Mouse (Mus musculus) frontal cortex, adult (tissue): ENCODE results near the gene Eno4.
"Not testable (repeated sequence)": the region's sequence is repeated elsewhere in the genome, so short reads cannot be mapped to it uniquely, and the experiment has no call there.

Experiments
- ATAC-seq: cut with Nextera tagmentation; 2 replicates; pipeline ENCODE4 v1.9.2; 2017; ENCODE audit warnings: mild to moderate bottlenecking, moderate library complexity, mixed read lengths; ENCODE audit not compliant: low TSS enrichment

Eno4 gene

GRCm38 (mm10) chr19:58942841-58943828 is at the start of gene Eno4, which contains the start of gene Hspa12a:
Gene Eno4, plus strand, starts transcription at chr19:58943425.
Gene Hspa12a, minus strand, starts transcription at chr19:58943654.
- peak; percentile 86 for ATAC-seq

- ATAC-seq, result 0 out of 2 replicates have a peak, but pooled peaks have one; percentile 34
These were observed 47.0 kb upstream of the Eno4 start for GRCm38 (mm10) chr19:58896216-58896615.

- ATAC-seq, result not testable (repeated sequence)
These were observed 42.8 kb upstream of the Eno4 start for GRCm38 (mm10) chr19:58900471-58900870.

DNA sequence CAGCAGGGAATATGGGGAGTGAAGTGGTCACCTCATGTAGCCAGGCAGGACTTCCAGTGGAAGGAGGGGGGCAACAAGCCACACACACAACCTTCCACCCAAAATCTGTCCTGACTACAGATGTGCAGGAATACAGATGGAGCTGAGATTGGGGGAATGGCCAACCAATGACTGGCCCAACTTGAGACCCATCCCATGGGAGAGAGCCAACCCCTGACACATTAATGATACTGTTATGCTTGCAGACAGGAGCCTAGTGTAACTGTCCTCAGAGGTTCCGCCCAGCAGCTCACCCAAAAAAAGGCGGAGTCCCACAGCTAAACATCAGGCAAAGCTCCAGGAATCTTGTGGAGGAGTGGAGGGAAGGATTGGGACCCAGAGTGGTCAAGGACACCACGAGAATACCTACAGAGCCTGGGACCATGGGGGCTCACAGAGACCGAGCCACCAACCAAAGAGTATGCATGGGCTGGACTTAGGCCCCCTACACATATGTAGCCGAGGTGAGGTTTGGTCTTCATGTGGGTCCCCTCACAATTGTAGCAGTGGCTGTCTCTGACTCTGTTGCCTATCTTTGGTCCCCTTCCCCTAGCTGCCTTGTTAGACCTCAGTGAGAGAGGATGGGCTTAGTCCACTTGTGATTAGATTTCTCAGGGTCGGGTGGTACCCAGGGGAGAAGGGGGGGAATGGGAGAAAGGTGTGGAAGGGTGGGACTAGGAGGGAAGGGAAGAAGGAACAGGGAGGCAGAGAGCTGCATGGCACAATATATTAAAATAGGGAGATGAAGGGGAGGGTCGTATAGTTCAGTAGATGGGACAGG is 39.9 kb upstream of the Eno4 start:
- no peak for ATAC-seq

GRCm38 (mm10) chr19:58903899-58904327 is 39.3 kb upstream of the Eno4 start:
- ATAC-seq, result peak; percentile 85

DNA sequence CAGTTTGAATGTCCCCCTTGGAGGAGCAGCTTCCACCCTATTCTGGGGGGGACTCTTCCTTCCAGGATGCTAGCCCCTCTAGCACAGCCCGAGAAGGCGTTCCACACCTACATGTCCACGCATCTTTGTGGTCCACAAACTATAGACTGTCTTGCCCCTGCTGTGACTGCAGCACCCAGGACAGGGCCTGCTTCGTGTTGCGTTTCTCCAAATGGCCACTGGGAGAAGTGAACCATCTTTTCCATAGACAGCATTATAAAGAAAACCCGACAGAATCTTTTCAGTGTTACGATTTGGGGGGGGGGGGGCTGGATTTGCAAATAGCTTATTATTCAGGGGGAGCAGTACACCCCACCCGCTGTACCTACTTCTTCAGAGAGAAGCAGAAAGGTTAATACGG is 36.5 kb upstream of the Eno4 start:
- ATAC-seq, result no peak

GRCm38 (mm10) chr19:58908018-58908417 is 35.2 kb upstream of the Eno4 start:
- ATAC-seq, result no peak

- ATAC-seq, result peak; percentile 24; the same call in 1 of the 2 replicates
These were observed 32.3 kb upstream of the Eno4 start for GRCm38 (mm10) chr19:58910941-58911368.

DNA sequence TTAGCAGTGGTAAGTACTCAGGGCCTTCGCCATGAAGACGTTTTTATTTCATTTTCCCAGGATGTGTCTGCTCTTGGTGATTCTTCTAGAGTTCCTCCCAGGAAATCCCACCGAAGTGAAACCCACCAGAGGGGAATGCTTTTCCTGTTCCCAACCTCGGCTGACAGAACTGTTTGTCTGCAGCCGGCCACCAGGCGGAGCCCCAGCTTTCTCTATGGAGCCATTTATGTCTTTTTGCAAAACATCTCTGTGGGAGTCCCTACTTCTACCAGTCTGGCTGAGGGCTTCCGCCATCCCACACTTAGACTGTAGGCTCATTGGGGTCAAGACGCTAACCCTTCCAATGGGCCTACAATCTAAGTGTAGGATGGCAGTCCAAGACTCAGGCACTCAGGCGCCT is 31.8 kb upstream of the Eno4 start:
- ATAC-seq, result peak; percentile 88

DNA sequence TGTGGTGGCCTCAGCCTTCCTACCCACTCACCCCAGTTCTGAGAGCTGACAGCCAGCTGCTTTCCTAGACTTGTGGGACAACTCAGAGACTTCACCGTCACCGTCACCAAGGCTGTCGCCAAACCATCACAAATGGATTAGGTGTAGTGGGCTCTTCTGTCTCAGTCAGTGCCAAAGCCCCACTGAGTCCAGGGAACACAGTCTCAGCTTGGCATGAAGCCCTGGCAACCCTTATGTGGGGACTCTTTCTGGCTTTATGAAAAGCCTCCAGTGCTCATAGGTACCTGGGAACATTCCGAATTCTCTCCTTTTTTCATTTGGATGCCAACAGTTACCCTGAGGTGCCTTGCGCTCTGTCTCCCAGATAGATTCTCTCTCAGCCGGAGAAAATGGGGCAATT is 29.9 kb upstream of the Eno4 start:
- ATAC-seq, result no peak

DNA sequence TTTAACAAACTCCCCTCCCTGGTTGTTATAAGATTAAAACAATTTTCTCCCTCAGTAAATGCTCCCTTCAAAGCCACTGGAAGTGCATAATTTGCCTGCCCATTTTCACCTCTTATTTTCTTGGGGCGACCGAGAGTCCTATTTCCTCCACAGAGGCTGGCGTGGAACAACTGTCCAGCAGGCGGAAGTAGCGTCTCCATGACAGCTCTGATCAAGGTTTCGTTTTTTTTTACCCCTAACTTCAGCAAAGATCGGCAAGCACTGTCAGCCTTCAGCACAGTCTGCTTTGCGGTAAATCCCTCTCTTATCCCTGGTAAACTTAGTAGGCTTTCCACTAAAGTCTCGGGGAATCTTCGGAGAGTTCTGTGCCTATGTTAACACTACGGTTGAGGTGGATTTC is 24.6 kb upstream of the Eno4 start:
- ATAC-seq, result no peak

DNA sequence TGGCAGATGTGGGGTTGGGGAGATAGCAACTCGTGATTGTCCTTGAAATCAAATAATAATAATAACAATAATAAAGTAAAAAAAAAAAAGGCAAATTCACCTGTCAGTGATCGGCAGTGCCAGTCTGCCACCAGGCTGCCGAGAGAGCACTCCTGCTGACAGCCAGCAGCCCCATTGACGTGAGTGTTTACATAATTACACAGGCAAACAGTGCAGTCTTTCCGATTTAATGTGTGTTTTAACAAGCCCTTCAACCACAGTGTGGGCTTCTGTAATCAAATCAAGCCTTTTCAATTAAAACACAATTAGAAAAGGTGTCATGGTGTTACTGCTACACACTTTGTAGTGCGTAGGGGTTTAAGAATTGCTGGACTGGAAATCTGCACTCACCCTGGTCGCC is 24.1 kb upstream of the Eno4 start:
- ATAC-seq, result no peak

DNA sequence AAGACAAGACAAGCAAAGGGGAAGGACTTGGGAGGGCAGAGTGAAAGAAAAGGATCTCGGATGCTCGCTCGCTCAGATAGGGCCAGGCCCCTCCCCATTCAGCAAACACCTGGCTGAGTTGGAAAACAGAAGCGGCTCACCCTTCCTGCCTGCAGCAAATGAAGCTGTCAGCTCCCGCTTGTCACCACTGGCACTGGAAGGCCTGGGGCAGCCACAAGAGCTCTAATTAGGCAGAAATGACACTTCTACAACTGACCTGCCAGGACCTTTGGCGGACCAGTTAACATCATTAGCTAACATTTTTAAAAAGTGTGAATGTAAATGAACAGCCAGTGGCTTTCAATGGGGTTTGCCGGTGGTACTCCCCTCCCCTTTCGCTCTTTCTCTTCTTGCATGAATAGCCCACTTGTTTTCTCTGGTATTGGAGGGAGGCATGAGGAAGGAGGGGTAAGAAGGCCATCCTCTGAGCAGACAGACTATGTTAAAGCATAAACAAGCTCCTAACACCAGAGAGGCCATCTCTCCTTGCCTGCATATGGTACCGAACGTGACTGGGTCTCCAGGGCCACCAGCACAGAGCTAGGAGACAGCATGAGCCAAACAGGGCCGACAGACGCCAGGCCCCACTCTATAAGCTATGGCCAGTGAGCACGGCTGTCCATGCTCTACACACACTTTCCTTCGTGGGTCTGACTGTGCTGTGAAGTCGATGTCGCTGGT is 12.0 kb upstream of the Eno4 start:
- ATAC-seq, result no peak

GRCm38 (mm10) chr19:58933062-58933461 is 10.2 kb upstream of the Eno4 start:
- ATAC-seq, result no peak

- no peak for ATAC-seq
These were observed 2.7 kb downstream of the Eno4 start for GRCm38 (mm10) chr19:58945959-58946358.

DNA sequence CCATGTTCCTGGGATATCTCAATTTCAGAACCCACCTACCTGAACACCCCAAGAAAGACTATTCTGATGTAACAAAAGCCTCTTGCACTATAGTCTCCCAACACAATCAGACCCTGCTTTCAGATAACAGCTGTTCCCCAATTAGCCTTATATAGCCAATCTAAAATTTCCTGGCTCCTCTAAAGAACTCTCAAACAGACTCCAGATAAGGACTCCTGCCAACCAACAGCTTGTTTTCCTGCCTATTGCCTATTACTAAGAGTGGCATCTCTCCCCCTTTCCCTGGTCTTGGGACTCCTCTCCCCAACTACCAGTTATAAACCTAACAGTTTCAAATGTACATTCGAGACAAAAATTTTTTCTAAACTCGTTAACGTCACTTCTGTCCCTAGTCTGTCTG is 8.3 kb downstream of the Eno4 start:
- no peak for ATAC-seq

GRCm38 (mm10) chr19:58952236-58952635 is 9.0 kb downstream of the Eno4 start:
- no peak for ATAC-seq

GRCm38 (mm10) chr19:58954779-58955178 is 11.6 kb downstream of the Eno4 start:
- ATAC-seq, result no peak

DNA sequence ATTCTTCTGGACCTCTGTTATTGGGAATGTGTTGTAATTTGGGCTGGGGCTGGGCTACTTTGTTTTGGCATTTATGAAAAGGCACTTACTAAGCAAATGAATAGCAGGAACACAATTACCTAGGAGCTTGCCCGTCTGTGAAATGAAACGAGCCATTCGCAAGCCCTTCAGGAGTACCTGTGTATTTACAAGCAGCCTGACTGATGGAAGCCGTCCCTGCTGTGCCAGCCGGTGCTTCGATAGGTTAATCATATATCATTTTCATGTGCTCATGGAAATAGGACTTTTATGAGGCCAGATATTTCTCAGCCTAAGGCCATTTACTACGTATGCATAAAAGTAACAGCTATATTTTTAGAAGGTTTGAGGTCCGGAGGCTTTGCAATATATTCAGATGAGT is 19.8 kb downstream of the Eno4 start:
- ATAC-seq, result no peak

DNA sequence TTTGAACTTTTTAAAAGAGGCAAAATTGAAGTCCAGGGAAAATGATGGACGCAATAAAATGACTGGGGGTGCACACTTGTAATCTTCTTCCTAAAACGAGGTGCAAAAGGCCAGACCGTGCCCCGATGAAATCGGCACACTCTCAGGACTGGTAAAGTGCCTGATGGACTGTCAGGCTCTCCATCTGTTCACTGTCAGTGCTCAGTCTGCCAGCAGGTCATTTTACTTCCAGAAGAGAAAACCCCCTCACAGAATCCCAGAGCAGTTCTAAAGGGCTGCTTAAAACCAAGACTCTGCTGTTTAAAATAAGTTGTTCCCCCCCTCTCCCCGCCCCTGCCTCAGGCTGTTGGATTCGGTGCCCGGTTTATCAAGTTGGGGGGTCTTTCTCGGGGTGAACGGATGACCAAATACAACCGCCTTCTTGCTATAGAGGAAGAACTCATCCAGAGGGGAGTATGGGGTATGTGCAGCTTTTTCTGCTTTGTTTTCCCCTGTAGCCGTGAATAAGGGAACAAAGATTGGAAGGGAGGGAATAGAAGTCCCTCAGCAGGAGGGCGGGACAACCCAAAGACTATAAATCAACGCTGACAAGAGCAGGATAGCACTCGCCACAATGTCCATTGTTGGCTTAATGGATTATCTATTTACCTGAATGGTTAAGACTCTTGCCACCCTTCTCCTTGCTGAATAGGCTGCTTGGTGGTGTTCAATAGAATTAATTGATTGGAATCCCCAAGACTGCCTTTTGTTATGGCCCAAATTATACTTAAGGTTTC is 25.7 kb downstream of the Eno4 start:
- no peak for ATAC-seq

GRCm38 (mm10) chr19:58970826-58971225 is 27.6 kb downstream of the Eno4 start:
- ATAC-seq, result no peak
